Mouse (Mus musculus) CD8-positive naive resting alpha-beta T cell, adult 2 months (primary cell): ENCODE measurements around the gene Inhbc.
"Not testable (repeated sequence)": the region's sequence is repeated elsewhere in the genome, so short reads cannot be mapped to it uniquely, and the experiment has no call there.

Source experiments
- DNase-seq, 2 experiments: peaks; one replicate each; pipeline ENCODE4 v3.0.0; 2022; ENCODE audit warnings: low read depth in 2 of 2, low spot score in 2 of 2

Gene Inhbc

GRCm38 (mm10) chr10:127327461-127328145 lies 42.6 kb downstream of the Inhbc start:
- DNase-seq, result no peak

GRCm38 (mm10) chr10:127326828-127327227 lies 43.4 kb downstream of the Inhbc start:
- no peak for DNase-seq

GRCm38 (mm10) chr10:127326017-127326801 lies 44.0 kb downstream of the Inhbc start:
- DNase-seq, result no peak

DNA sequence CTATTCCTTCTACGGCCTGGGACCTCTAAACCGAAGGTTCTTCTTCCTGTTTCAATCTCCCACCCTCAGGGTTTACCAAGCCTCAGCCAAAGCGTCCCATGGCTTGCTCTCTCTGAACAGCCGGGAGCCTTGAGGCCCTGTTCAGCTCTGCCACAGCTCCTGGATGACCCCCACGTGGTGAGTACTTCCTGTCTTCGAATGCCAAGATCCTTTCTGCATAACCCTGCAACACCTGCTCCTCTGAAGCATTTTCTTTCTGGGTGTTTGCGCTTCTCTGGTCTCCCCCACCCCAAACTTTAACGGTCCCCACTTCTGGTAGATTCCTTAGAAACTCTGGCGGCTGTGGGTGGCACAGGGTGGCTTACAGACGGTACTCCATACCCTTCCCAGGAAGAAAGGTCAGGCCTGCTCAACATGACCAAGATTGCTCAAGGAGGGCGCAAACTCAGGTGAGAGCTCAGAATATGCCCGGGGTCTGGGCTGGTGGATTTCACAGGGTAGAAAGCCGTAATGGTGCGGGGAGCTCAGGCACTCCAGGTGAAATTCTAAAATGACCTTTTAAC lies 44.7 kb downstream of the Inhbc start:
- DNase-seq, result no peak

GRCm38 (mm10) chr10:127324495-127324894 lies 45.7 kb downstream of the Inhbc start:
- DNase-seq, result peak; percentile 74 to 87

GRCm38 (mm10) chr10:127323131-127323855 lies 46.9 kb downstream of the Inhbc start:
- no peak for DNase-seq

GRCm38 (mm10) chr10:127322669-127323068 lies 47.6 kb downstream of the Inhbc start:
- DNase-seq, result no peak

- DNase-seq, result no peak
Observed at GRCm38 (mm10) chr10:127322178-127322577, 48.1 kb downstream of the Inhbc start.

DNA sequence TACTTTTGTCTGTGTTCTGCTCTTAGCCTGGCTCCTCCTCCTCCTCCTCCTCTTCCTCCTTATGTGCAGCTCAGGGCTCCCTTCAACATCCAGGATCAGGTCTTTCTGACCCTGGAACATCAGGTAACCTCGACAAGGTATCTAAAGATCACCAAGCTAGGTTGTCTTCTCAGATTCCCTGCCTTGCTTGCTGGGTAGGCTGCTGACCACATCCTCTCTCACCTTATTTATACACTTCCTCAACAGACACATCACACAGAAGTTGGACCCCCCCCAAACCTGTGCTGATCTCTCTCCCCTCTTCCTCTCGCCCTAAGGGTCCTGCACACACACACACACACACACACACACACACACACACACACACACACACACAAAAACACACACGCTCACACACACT lies 48.6 kb downstream of the Inhbc start, which contains the start of gene Arhgap9:
TSS of gene Arhgap9 (plus strand) at position 344 of the 400 bp plus-strand sequence.
- DNase-seq, result no peak

DNA sequence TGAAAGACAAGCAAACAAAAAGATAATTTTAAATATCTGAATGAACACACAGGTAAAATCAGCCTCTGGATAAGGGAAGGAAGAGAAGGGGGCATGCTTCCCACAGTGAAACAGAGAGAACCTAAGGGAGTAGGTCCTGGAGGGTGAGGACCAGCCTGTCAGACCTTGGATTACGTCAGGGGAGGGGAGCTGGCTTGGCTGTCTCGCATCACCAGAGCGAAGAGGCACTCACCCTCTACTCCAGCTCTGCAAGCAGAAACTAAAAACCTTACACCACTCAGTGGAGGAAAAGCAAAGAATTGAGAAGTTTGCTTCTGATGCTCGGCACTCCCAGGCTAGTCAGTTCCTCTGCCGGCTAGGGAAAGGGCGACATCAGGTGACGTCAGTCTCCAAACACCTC lies 50.3 kb downstream of the Inhbc start:
- no peak for DNase-seq

DNA sequence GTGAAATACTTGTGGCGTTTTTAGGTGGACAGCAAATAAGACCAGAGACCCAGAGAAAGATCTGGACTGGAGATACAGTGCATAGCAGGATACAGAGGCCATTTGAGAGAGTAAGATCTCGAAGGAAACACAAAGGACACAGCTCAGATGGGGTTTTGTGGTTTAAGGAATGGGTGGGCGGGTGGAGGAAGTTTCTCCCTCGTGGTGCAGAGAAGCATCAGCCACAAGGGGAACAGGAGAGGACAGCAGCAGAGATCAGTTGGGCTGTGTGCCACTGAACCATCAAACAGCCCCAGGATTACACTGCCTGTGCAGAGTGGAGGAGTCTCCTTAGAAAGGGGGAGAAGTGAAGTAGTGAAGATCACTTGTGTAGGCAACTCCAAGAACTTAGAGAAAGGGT lies 52.2 kb downstream of the Inhbc start:
- no peak for DNase-seq

DNA sequence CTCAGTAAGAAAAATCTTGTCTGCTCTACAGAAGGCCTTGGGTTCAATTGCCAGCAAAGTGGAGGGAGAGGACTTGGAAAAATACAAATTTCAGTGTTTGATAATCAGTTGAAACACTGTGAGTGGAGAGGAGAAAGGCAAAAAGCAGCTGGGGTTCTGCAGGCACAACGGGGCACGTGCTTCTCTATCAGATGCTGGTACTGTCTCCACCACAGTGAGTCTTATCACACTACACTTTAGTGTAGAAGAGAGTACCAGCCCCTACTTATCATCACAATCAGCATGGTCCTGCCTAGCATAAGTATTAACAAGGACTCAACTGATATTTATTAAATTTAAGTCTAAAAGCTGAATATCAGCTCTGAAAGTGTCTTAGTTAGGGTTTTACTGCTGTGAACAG lies 53.0 kb downstream of the Inhbc start:
- no peak for DNase-seq

- not testable (repeated sequence) for DNase-seq
Observed at GRCm38 (mm10) chr10:127314950-127315349, 55.3 kb downstream of the Inhbc start.

DNA sequence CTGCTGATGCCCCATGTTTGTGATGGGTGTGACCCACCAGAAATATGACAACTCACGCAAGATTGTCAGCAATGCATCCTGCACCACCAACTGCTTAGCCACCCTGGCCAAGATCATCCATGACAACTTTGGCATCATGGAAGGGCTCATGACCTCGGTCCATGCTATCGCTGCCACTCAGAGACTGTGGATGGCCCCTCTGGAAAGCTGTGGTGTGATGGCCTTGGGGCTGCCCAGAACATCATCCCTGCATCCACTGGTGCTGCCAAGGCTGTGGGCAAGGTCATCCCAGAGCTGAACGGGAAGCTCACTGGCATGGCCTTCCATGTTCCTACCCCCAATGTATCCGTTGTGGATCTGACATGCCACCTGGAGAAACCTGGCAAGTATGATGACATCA lies 56.7 kb downstream of the Inhbc start:
- DNase-seq, result not testable (repeated sequence)

GRCm38 (mm10) chr10:127312858-127313257 lies 57.4 kb downstream of the Inhbc start:
- DNase-seq, result no peak

DNA sequence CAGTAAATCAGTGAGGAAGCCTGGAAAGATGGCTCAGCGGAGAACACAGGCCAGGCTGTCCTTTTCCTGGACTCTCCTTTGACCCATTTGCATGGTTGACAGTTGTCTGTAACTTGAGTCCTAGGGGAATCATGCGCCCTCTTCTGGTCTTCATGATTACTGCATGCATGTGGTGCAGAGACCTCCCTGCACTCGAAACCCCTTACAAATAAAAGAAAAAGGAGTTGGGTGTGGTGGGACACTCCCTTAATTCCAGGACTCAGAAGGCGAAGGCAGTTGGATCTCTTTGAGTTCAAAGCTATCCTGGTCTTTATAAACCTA lies 57.9 kb downstream of the Inhbc start:
- peak; percentile 78 to 87 for DNase-seq

DNA sequence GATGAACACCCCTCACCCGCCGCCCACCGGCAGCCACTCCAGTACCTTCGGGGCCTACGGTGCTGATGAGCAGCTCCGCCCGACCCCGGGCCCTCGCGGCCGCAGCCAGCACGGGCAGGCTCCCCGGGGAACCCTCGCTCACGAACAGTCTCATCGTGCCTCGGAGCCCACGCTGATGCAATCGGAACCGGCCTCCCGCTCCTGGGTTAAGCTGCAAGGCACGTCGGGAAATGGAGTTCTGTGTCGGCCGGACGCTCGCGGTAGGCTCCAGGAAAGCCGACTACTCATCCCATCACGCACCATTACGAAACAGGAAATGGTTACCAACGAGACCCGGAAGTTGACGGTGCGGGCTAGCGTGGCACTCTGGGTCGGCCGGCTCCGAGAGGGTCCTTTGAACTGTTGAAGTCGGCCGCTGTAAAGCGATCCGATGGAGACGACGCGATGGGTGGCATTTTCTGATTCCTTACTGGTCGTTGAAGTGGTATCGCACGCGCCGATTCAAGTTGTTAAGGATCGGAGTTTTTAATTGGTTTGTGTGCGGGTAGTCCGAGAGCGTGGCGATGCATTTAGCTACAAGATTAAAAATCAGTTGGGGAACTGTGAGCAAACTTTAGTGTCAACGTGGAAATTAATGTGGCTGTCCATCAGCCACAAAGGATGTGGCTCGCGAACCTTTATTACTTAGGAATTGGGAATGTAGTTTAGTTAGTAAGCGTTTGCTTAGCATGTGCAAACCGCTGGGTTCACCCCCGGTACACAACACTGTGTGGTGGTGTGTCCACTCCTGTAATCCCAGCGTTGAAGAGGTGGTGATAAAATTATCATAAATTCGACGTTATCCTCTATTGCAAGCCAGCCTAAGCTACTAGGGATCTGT lies 58.5 kb downstream of the Inhbc start, which contains the start of gene Mars:
TSS of gene Mars (minus strand) at position 311 of the 880 bp plus-strand sequence.
- DNase-seq, result peak; percentile 91 to 93

DNA sequence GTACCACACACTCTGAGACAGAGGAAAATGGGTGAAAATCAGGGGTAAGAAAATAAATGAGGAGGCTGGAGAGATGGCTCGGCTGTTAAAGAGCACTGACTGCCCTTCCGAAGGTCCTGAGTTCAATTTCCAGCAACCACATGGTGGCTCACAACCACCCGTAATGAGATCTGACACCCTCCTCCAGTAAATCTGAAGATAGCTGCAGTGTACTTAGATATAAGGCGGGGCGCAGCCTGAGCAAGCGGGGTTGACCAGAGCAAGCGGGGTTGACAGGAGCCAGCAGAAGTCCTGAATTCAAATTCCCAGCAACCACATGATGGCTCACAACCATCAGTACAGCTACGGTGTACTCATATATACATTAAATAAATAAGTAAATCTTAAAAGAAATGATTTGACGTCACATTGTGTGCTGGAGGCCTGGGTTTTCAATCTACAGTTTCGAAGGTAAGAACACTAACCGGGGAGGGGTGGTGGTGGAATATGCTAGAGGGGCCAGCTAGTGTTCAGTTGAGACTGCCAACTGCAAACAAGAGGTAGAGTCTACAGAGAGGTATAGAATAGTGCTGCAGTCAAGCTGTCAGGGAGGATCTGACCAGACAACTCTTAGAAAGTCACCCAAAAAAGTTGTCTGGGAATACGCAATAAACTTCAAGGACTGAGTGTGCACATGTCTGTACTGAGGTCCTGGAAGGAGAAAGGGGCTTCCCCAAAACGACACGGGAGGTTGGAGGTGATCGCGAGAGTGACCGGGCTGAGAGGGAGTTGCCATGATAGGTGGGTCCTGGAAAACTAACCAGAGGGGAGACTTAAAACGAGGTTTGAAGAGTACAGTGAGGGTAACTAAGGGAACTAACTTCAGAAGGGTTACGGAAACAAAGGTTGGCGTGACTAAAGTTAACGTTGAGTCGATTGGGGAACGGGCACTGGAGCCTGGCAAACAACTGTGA lies 59.4 kb downstream of the Inhbc start:
- no peak for DNase-seq

GRCm38 (mm10) chr10:127309167-127309566 lies 61.1 kb downstream of the Inhbc start:
- not testable (repeated sequence) for DNase-seq
